Mouse (Mus musculus) kidney, embryonic 16.5 days (tissue): ENCODE data around the gene Gm39566. TPM values are rescaled to one million over a fixed set of nuclear protein-coding genes. Genes with fewer than 3 reads are reported as not detected.

Experiments
- ATAC-seq: fragments of 200-750 bp; cut with Nextera tagmentation; 2 replicates; pipeline ENCODE4 v1.8.0; 2017; ENCODE audit warnings: moderate TSS enrichment; ENCODE audit not compliant: low FRiP score, low TSS enrichment
- H3K27ac ChIP-seq: fragments of 300-500 bp; sonication (generic); 2 replicates; pipeline ENCODE4 v1.5.1; 2014; ENCODE audit warnings: low read length
- H3K27me3 ChIP-seq: fragments of 300-500 bp; sonication (generic); 2 replicates; pipeline ENCODE4 v1.6.1; 2014; ENCODE audit warnings: low read length, control low read depth, mixed read lengths; ENCODE audit not compliant: insufficient read depth
- H3K36me3 ChIP-seq: fragments of 300-500 bp; sonication (generic); 2 replicates; pipeline ENCODE4 v1.6.1; 2014; ENCODE audit warnings: low read length, control low read depth, mixed read lengths; ENCODE audit not compliant: insufficient read depth
- H3K4me1 ChIP-seq: fragments of 300-500 bp; sonication (generic); 2 replicates; pipeline ENCODE4 v1.6.1; 2014; ENCODE audit warnings: low read length, control low read depth, mixed read lengths; ENCODE audit not compliant: insufficient read depth
- H3K4me2 ChIP-seq: fragments of 300-500 bp; sonication (generic); replicated peaks from 2 replicates; pipeline ENCODE4 v1.6.1; 2014; ENCODE audit warnings: low read depth, low read length
- H3K4me3 ChIP-seq: fragments of 300-500 bp; sonication (generic); 2 replicates; pipeline ENCODE4 v1.5.1; 2014; ENCODE audit warnings: mild to moderate bottlenecking, low read length
- H3K9ac ChIP-seq: fragments of 300-500 bp; sonication (generic); replicated peaks from 2 replicates; pipeline ENCODE4 v1.6.1; 2014; ENCODE audit warnings: low read length
- H3K9me3 ChIP-seq: fragments of 300-500 bp; sonication (generic); 2 replicates; pipeline ENCODE4 v1.6.1; 2016; ENCODE audit warnings: low read length, control low read depth
- WGBS: fragments of 180-500 bp; shearing (Covaris S2); extraction: QIAGEN DNeasy Blood & Tissue Kit; methylation state at CpG from one replicate; pipeline ENCODE4 v1.1.7; 2014; 5-methylcytosine and 5-hydroxymethylcytosine counted together
- polyA plus RNA-seq: library from polyadenylated mRNA; unstranded; fragments of >200 nt; fragmentation: Nextera tagmentation; extraction: Ambion mirVana; gene quantifications from 2 replicates; pipeline ENCODE4 v1.2.1, GENCODE M21; 2015

Gm39566 gene
- polyA plus RNA-seq, 1 experiment from 2014 or later: not detected

GRCm38 (mm10) chr11:69835966-69836335 is 20.9 kb upstream of the Gm39566 start:
- WGBS: 0% methylated on average over 1 of the region's 4 CpGs
- Histone ChIP-seq H3K4me1 (peaks cover 46% of the 10 kb centered on the region), H3K9ac (peak overlapping the region; percentile 26; the same call in 1 of the 2 replicates), H3K36me3 (0 out of 2 replicates have a peak, but pooled peaks cover 12% of the 10 kb centered on the region), H3K4me2 (peak overlapping the region; percentile 98), H3K27me3 (no peaks in the 10 kb centered on the region; the same call in 1 of the 2 replicates), H3K27ac (no peak overlapping the region), H3K4me3 (peak overlapping the region; percentile 66), H3K9me3 (no peaks in the 10 kb centered on the region)
- no peak for ATAC-seq

- 14% methylated on average over 9 of the region's 9 CpGs for WGBS
- H3K36me3 ChIP-seq: 0 out of 2 replicates have a peak, but pooled peaks cover 12% of the 10 kb centered on the region
- H3K4me1 ChIP-seq: peaks cover 46% of the 10 kb centered on the region
- H3K27me3 ChIP-seq: no peaks in the 10 kb centered on the region; the same call in 1 of the 2 replicates
- no peaks in the 10 kb centered on the region for H3K9me3 ChIP-seq
- peak overlapping the region; percentile 66 for H3K4me3 ChIP-seq
- peak overlapping the region; percentile 98 for H3K4me2 ChIP-seq
- H3K27ac ChIP-seq: no peak overlapping the region
- peak overlapping the region; percentile 26; the same call in 1 of the 2 replicates for H3K9ac ChIP-seq
- ATAC-seq: no peak
These were observed 20.3 kb upstream of the Gm39566 start for GRCm38 (mm10) chr11:69835326-69835965.

- no peak for ATAC-seq
- Histone ChIP-seq H3K27ac (0 out of 2 replicates have a peak overlapping the region, but pooled peaks have one; percentile 38), H3K27me3 (no peaks in the 10 kb centered on the region; the same call in 1 of the 2 replicates), H3K4me1 (peaks cover 44% of the 10 kb centered on the region), H3K36me3 (0 out of 2 replicates have a peak, but pooled peaks cover 12% of the 10 kb centered on the region), H3K9ac (peak overlapping the region; percentile 81), H3K9me3 (no peaks in the 10 kb centered on the region), H3K4me2 (peak overlapping the region; percentile 98), H3K4me3 (peak overlapping the region; percentile 47)
- 5% methylated on average over 38 of the region's 48 CpGs for WGBS
These were observed 19.0 kb upstream of the Gm39566 start for GRCm38 (mm10) chr11:69834001-69834549.

GRCm38 (mm10) chr11:69833554-69833953 is 18.5 kb upstream of the Gm39566 start:
- WGBS: 53% methylated on average over 8 of the region's 8 CpGs
- no peaks in the 10 kb centered on the region; the same call in 1 of the 2 replicates for H3K27me3 ChIP-seq
- ATAC-seq: no peak
- peak overlapping the region; percentile 47 for H3K4me3 ChIP-seq
- H3K4me1 ChIP-seq: peaks cover 43% of the 10 kb centered on the region
- H3K36me3 ChIP-seq: 0 out of 2 replicates have a peak, but pooled peaks cover 12% of the 10 kb centered on the region
- H3K9me3 ChIP-seq: no peaks in the 10 kb centered on the region
- peak overlapping the region; percentile 81 for H3K9ac ChIP-seq
- peak overlapping the region; percentile 98 for H3K4me2 ChIP-seq
- H3K27ac ChIP-seq: 0 out of 2 replicates have a peak overlapping the region, but pooled peaks have one; percentile 38

- Histone ChIP-seq H3K36me3 (peaks cover 41% of the 10 kb centered on the region), H3K4me1 (peaks cover 14% of the 10 kb centered on the region), H3K9me3 (no peaks in the 10 kb centered on the region), H3K27ac (no peak overlapping the region), H3K9ac (no peak overlapping the region), H3K4me2 (no peak overlapping the region), H3K4me3 (no peak overlapping the region), H3K27me3 (no peaks in the 10 kb centered on the region; the same call in 1 of the 2 replicates)
- ATAC-seq: no peak
- 61% methylated on average over 5 of the region's 5 CpGs for WGBS
These were observed 13.7 kb upstream of the Gm39566 start for GRCm38 (mm10) chr11:69828832-69829231.

GRCm38 (mm10) chr11:69823456-69823855 is 8.4 kb upstream of the Gm39566 start:
- no peak overlapping the region for H3K27ac ChIP-seq
- H3K4me3 ChIP-seq: no peak overlapping the region
- ATAC-seq: no peak
- no peak overlapping the region for H3K4me2 ChIP-seq
- no peak overlapping the region for H3K9ac ChIP-seq
- 48% methylated on average over 2 of the region's 2 CpGs for WGBS
- no peaks in the 10 kb centered on the region for H3K9me3 ChIP-seq
- peaks cover 29% of the 10 kb centered on the region for H3K36me3 ChIP-seq
- no peaks in the 10 kb centered on the region for H3K4me1 ChIP-seq
- H3K27me3 ChIP-seq: no peaks in the 10 kb centered on the region

GRCm38 (mm10) chr11:69822080-69822479 is 7.0 kb upstream of the Gm39566 start, which contains the start of gene Spem1:
Gene Spem1 (minus strand): TSS chr11:69822180.
- Histone ChIP-seq H3K9ac (no peak within 1 kb of the TSS), H3K4me3 (no peak within 1 kb of the TSS), H3K36me3 (peaks cover 16% of the 10 kb centered on the region), H3K27ac (no peak within 1 kb of the TSS), H3K27me3 (no peaks in the 10 kb centered on the region), H3K4me1 (no peaks in the 10 kb centered on the region), H3K9me3 (peaks cover 9% of the 10 kb centered on the region; the same call in 1 of the 2 replicates), H3K4me2 (no peak within 1 kb of the TSS)
- WGBS: 81% methylated on average over 3 of the region's 3 CpGs
- ATAC-seq: no peak

- Histone ChIP-seq H3K9me3 (peaks cover 11% of the 10 kb centered on the region; the same call in 1 of the 2 replicates), H3K4me1 (no peaks in the 10 kb centered on the region), H3K27ac (no peak overlapping the region), H3K4me3 (no peak overlapping the region), H3K4me2 (no peak overlapping the region), H3K9ac (no peak overlapping the region), H3K36me3 (no peaks in the 10 kb centered on the region), H3K27me3 (no peaks in the 10 kb centered on the region)
- WGBS: 94% methylated on average over 8 of the region's 8 CpGs
- no peak for ATAC-seq
These were observed 3.8 kb upstream of the Gm39566 start for GRCm38 (mm10) chr11:69818871-69819270.

GRCm38 (mm10) chr11:69818365-69818764 is 3.3 kb upstream of the Gm39566 start, which contains the start of gene Spem2:
Gene Spem2 (minus strand): TSS chr11:69818465.
- 72% methylated on average over 2 of the region's 2 CpGs for WGBS
- Histone ChIP-seq H3K4me2 (no peak within 1 kb of the TSS), H3K9me3 (peaks cover 11% of the 10 kb centered on the region; the same call in 1 of the 2 replicates), H3K27me3 (no peaks in the 10 kb centered on the region), H3K36me3 (no peaks in the 10 kb centered on the region), H3K9ac (no peak within 1 kb of the TSS), H3K27ac (no peak within 1 kb of the TSS), H3K4me3 (no peak within 1 kb of the TSS), H3K4me1 (no peaks in the 10 kb centered on the region)
- ATAC-seq: no peak

GRCm38 (mm10) chr11:69816520-69816919 is 1.4 kb upstream of the Gm39566 start:
- Histone ChIP-seq H3K9me3 (peaks cover 11% of the 10 kb centered on the region; the same call in 1 of the 2 replicates), H3K27me3 (no peaks in the 10 kb centered on the region), H3K4me2 (no peak overlapping the region), H3K9ac (no peak overlapping the region), H3K4me3 (no peak overlapping the region), H3K27ac (no peak overlapping the region), H3K36me3 (no peaks in the 10 kb centered on the region), H3K4me1 (no peaks in the 10 kb centered on the region)
- no peak for ATAC-seq
- 91% methylated on average over 12 of the region's 12 CpGs for WGBS
